Mouse (Mus musculus) T-helper 17 cell (primary cell): ENCODE data around the gene Arhgef1.

Source experiments
- in situ Hi-C, 2 experiments: fragments of 300-600 bp; cut with MboI, MseI; formaldehyde crosslinking; loops; 1 replicate in 1 of 2; 2 replicates in 1 of 2; pipeline ENCODE4 v1.15.1; 2025; ENCODE audit warnings: high pct_unique_total_duplicates in 2 of 2

Gene Arhgef1

DNA sequence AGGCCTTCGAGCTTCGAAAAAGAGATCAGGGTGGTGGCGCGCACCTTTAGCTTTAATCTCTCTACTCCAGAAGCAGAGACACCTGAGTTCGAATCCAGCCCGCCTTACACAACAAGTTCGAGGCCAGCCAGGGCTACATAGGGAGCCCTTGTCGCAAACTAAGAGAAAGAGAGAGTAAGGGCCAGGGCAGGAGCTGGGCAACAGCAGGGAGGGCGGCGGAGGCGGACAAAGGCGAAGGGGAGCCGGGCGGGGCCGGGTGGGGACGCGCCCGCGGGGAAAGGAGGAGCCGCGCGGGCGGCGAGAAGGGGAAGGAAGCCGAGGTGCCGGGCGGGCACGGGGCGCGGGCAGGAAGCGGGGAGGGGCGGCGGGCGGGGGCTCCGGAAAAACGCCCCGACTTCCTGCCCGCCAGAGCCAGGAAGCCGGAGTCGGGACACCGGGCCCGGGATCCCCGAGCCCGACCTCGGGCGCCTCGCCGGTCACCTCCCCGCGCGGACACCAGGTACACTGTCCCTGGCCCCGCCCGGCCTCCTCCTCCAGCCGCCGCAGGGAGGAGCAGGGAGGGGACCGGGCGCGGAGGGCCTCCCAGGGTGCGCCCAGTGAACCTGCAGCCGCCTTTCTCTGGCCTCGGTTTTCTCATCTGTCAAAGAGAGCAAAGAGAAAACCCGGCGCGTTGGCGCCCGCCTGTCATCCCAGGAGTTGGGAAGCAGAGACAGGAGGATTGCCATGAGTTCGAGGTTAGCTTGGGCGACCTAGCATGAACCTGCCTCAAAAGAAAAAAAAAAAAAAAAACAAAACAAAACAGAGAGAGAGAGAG, at the start of gene Arhgef1:
Arhgef1 (plus strand) TSS at position 283 of the 814 bp plus-strand sequence.
- in situ Hi-C loops: loop anchor here in 1 of 2 experiments (10.0 kb wide), 1 partner anchor 528 kb away; the partner anchor contains the start of gene Kcnn4

DNA sequence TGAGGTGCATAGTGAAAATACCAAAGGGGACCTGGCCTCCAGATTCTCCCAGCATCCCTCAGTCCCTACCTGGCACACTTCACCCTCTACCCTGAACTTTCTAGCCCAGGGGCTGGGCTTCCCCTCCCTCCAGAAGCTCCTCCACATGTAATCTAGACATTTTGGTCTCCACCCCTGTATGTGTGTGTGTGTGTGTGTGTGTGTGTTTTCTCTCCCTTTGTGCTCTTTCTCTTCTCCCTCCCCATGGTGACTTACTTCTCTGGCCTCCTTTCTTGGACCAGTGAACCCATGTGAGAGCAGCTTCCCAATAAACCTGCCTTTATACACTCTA, 49.5 kb upstream of the Arhgef1 start:
- in situ Hi-C loops: loop anchor here in 1 of 2 experiments (10.0 kb wide), 1 partner anchor 202 kb away; no protein-coding TSS in a partner anchor

DNA sequence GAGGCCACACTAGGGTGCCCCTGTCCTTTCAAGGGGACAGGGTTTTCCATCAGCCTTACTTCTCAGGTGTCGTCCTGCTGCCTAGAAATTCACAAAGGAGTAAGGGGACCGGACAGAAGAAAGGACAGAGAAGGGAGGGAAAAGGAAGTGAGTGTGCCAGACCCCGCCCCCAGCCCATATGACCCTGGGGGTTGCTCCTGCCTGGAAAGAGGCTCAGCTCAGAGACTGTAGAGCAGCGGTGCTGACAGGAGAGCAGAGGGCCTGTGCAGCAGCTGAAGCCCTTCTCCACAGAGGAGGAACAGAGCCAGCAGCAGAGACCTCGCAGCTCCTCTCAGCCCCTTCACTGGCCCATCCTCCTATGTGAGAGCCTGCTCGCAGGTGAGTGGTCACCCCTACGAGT, 49.0 kb upstream of the Arhgef1 start:
- in situ Hi-C loops: loop anchor here in 1 of 2 experiments (10.0 kb wide), 1 partner anchor 201 kb away; no protein-coding TSS in a partner anchor

DNA sequence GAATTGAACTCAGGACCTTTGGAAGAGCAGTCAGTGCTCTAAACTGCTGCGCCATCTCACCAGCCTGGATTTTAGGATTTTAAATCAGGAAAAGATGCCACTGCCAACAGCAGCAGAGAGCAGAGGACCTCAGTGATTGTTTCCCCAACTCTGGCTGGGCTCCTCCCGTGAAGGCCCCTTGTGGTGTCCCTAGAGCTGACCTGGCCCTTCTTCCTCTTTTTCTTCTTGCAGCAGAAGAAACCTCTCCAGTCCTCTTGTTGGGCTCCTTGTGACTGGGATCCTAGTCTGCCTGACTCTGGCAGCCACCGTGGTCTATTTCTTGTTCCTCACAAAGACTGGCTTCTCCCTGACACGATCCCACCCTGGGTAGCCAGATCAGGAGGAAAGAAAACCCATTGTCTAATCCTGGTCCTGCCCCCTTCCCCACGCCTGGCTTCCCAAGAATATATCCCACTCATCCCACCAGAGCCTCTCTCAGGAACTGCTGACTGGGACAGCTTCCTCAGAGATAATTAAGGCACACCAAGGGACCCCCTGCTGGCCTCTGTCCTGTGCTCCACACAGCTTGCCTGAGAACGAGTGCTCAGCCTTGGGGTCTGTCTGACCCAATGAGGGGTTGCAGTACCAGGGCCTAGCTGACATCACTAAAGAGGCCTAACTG, 46.1 kb upstream of the Arhgef1 start:
- in situ Hi-C loops: loop anchor here in 1 of 2 experiments (10.0 kb wide), 1 partner anchor 198 kb away; no protein-coding TSS in a partner anchor

DNA sequence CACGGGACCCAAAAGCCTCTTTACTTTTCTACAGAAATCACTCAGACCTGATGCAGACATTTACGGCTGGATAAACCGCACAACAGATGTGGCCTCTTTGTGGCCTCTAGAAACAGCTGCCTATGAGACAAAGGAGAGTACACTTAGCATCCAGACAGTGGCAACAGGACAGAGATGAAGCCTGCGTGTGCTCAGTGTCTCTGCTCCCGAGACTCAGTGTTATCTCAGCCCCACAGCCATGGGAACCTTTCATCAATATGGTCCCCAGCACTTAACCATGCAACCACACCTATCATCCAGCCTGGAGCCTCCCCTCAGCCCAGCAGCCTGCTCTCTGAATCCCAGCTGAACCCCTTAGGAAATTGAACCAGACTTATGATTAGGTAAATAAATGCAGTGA, 43.5 kb upstream of the Arhgef1 start:
- in situ Hi-C loops: loop anchor here in 1 of 2 experiments (10.0 kb wide), 1 partner anchor 196 kb away; no protein-coding TSS in a partner anchor

- in situ Hi-C loops: no loop called here
These were observed 40.8 kb upstream of the Arhgef1 start, which contains the start of gene Gm9844 for GRCm38 (mm10) chr7:24861913-24862312. Gene Gm9844, plus strand, starts transcription at chr7:24862213.

DNA sequence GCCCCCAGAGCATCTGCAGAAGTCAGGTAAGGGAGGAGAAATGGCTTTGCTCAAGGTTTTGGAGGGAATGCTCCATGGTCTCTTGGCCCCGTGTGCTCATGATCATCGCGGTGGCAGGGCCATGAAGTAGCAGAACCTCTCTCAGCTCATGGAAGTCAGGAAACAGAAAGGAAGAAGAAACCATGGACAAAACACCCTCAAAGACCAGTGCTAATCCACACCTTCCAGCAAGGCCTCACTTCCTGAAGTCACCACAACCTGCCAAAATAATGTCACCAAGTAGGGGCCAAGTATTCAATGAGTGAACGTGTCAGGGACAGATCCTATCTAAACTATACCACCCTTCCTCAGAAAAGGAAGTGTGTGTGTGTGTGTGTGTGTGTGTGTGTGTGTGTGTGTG, 39.9 kb upstream of the Arhgef1 start:
- in situ Hi-C loops: no loop called here

DNA sequence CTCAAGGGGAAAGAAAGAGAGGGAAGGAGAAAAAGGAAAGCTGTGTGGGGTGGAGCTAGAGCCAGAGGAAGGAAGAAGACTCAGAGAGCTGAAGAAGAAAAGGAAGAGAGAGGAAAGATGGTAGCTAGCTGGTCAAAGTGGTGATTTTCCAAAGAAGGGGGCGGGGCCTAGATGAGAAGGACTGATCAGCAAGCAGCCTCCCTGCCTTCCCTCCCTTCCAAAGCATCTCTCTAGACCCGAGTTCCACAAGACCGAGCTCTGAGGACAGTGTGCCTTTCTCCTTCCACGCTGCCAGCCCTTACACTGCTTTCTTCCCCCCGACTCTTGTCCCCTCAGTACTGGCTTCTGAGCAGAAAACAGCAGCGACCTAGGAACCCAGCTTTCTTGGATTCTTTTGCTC, 38.6 kb upstream of the Arhgef1 start:
- in situ Hi-C loops: no loop called here

DNA sequence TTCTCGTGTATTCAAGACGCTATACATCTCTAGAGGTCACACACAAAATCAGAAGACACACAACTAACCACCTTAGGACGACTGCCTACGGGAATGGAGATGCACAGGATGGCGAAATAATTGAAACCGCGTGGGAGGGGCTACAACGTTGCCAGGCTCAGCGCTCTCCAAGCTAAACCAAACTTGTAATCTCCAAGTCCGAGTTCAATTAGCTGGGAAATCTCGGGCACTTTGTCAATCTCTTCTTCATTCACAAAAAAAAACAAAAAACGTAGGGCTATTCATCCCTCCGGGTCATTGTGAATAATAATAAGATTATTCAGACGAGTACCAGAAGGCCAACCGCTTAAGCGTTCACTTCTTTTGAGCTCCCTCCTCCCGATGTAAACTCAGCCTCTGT, 33.6 kb upstream of the Arhgef1 start:
- in situ Hi-C loops: no loop called here

DNA sequence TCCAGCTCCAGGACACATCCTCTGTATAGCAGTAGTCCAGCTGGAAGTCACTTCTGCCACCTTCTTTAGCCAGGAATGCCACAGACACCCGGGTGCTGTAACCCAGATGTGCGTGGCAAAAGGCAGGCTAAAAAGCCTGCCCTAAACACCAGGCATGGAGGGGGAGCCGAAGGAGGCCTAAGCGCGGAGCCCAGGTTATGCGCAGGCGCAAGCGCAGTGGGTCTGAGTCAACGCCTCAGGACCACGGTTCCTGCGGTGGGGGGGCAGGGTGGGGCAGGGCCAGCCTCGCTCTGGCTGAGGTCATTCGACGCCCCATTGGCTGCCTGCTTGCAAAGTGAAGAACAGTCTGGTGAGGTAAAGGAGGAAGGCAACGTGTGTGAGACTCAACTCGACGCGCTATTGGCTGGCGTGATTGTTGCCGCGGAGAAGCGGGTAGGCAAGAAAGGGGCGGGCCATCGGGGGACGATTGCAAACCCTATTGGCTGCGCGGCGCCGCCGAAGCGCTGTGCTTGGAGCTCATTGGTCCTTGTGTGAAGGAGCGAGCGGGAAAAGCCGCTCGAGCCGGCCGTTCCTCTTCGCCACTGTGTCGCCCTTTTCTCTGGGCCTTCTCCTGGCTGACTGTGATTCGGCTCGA, 33.1 kb upstream of the Arhgef1 start, which contains the start of the genes Lypd4 and Dmrtc2:
Lypd4 (minus strand) TSS at position 410 of the 634 bp plus-strand sequence.
Dmrtc2 (plus strand) TSS at position 526 of the 634 bp plus-strand sequence.
- in situ Hi-C loops: no loop called here

- in situ Hi-C loops: no loop called here
These were observed 25.1 kb upstream of the Arhgef1 start for GRCm38 (mm10) chr7:24877588-24877987.

- in situ Hi-C loops: loop anchor here in 1 of 2 experiments (5.0 to 10.0 kb wide), 2 partner anchors 62 to 495 kb away; no protein-coding TSS in a partner anchor
These were observed 23.1 kb upstream of the Arhgef1 start for GRCm38 (mm10) chr7:24879620-24880019.

DNA sequence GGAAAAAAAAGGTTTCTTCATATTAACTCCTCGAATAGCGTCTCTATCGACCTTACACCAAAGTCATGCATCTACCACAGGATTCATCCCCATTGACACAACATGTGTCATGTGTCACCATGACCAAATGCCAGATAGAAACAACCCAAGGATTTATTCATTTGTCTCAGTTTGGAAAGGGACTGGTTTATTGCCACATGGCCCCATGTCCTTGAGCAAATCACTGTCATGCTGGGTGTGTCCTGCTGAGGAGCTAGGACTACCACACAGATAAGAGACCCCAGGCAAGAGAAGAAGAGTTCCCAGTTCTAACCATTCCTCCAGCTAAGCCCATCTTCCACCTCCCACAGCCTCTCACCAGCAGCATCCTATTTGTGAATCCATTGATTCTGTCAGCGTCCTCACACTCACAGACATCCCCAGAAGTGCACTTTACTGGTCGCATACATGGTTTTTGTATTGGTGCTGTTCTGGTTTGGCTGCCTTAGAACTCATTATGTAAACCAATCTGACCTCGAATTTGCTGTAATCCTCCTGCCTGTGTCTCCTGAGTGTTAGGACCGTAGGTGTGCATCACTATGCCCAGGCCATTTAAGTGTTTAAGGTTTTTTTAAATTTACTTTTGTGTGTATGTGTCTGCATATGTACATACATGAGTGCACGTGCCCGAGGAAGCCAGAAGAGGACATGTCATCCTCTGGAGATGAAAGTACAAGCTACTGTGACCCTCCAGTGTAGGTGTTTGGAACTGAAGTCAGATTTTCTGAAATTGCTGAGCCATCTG, 20.1 kb upstream of the Arhgef1 start:
- in situ Hi-C loops: loop anchor here in 1 of 2 experiments (5.0 to 10.0 kb wide), 2 partner anchors 65 to 498 kb away; no protein-coding TSS in a partner anchor

DNA sequence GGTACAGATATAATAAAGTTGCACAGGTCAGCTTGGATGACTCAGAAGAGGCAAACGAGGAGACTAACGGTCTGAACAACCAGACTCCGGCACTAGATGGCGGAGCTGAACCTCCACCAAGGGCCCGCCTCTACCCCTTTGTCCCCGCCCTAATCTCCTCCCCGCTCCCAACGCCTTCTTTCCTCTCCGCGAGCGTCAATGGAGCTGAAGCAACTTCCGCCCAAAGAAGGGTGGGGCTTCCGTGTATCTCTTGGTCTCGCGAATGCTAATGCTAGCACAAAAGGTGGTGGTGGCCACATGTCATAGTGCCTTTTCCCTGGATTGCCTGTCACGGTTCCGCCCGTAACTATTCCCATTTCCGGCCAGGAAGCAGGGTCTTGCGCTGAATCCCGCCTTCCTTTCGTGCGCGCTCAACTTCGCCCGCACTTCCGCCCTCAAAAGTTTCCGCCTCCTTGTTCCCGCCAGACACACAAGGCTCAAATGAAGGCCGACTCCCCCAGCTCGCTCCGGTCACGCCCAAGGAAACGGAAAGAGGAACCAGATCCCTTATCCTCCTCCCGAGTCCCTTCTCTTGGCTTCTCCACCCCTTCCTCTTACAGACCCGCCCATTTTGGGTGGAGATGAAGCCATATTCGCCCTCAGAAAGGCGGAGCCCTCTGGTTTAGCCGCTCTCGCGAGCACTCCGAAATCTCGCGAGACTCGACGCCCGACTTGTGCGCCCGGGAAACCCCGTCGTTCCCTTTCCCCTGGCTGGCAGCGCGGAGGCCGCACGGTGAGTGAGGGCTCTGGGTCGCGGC, 18.6 kb upstream of the Arhgef1 start, which contains the start of gene Rps19:
Rps19 (plus strand) TSS at position 476 of the 797 bp plus-strand sequence.
- in situ Hi-C loops: loop anchor here in 1 of 2 experiments (5.0 to 10.0 kb wide), 2 partner anchors 67 to 499 kb away; no protein-coding TSS in a partner anchor

DNA sequence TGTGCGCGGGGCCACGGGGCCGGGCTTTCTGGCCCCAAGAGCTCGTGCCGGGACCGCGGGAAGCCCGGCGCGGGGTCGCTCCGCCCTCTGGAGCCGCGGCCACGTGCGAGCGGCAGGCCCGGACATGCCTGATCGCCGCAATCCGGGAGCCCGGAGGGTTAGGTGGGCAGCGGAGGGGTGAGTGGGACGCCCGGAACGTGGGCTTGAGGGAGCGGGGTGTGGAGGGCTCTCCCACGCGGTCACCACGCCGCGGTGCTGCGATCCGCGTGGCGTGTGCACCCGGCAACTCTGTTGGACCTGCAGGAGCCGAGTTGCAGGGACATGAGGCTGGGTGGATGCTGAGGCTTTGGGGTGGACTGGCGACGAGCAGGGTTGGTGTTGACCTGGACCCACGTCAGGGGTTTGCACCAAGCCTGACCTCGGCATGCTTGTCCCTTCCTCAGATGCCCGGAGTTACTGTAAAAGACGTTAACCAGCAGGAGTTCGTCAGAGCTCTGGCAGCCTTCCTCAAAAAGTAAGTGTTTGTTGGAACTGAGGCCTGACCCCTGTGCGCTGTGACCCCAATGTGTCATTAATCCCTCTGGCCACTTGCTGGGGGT, 17.9 kb upstream of the Arhgef1 start:
- in situ Hi-C loops: loop anchor here in 1 of 2 experiments (5.0 to 10.0 kb wide), 2 partner anchors 67 to 500 kb away; no protein-coding TSS in a partner anchor

DNA sequence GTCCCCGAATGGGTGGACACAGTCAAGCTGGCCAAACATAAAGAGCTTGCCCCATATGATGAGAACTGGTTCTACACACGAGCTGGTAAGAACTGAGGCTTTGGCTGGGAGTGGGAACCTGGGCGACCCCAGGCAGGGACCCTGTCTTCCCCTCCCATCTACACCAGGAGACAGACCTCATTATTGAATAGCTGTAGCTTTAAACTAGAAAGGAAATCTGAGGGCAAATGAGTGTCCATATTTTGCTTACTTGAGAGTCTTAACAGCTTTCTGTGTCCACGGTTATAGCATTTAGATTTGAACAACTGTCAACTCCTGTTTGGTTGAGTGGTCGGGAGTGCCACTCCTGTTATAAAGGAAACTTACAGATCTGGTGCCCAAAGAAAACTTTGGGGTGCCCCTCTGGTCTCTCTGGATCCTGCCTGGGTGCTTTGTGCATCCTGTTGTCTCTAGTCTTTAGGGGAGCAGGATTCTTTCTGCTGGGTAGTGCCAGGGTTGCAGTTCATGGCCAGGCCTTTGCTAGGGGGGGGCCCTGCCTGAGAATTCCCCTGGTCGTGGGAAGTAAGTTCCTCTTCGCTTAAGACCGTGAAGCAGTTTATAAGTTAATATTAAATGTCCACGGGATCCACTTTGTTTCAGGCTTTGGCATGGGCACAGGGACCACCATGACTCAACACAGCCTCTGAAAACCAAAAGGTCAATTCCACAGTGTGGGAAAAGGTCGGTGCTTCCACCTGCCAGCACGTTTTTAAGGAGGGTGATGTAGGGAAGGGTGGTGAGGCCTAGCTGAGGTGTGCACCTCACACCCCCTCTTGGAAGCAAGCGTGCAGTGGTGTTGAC, 17.0 kb upstream of the Arhgef1 start:
- in situ Hi-C loops: loop anchor here in 1 of 2 experiments (10.0 kb wide), 1 partner anchor 501 kb away; no protein-coding TSS in a partner anchor

DNA sequence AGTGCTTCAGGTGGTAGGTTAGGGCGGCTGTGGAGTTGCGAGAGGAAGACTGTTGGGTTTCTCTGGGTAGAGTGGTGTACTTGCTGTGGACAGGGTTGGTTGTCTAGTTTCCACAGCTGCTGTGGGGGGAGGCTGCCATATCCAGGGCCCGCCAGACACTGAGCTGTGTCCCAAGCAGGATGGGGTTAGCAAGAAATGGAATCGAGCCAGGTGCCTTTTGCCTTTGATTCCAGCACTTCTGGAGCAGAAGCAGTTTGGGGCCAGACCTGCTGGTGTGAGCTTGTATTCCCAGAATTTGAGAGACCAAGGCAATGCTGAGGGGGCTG, 16.4 kb upstream of the Arhgef1 start:
- in situ Hi-C loops: loop anchor here in 1 of 2 experiments (10.0 kb wide), 1 partner anchor 501 kb away; no protein-coding TSS in a partner anchor

GRCm38 (mm10) chr7:24887096-24887495, 15.6 kb upstream of the Arhgef1 start:
- in situ Hi-C loops: loop anchor here in 1 of 2 experiments (10.0 kb wide), 1 partner anchor 502 kb away; no protein-coding TSS in a partner anchor
